Mouse (Mus musculus) E14TG2a.4 (cell line): ENCODE data around the gene Sesn1.
"Not testable (repeated sequence)": the region's sequence is repeated elsewhere in the genome, so short reads cannot be mapped to it uniquely, and the experiment has no call there.

Experiments used
- CTCF ChIP-seq: conservative IDR thresholded peaks from 2 replicates; pipeline ENCODE4 v1.5.1; 2014; ENCODE audit warnings: low read length
- POU5F1 ChIP-seq: IDR thresholded peaks from 2 replicates; pipeline ENCODE4 v1.6.1; 2014; ENCODE audit warnings: low read length, borderline replicate concordance

DNA sequence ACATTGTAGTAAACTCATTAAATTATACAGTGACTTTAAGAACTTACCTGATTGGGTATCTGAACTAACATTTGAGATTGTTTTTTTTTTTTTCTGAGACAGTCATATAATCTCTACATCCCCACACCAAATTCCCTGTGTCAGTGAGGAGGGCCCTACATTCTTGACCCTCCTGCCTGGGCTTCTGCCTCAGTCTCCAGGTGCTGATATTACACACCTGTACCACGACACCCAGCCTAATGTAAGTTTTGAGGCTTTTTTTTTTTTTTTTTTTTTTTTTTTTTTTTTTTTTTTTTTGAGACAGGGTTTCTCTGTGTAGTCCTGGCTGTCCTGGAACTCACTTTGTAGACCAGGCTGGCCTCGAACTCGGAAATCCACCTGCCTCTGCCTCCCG is 13.5 kb downstream of the Sesn1 start:
- TF ChIP-seq CTCF, POU5F1: not testable (repeated sequence)
